In genomic region chr10:84058301-84058700, GRCm38 (mm10) we compare ENCODE assay signal across 24 mouse cellular contexts.
DNase-seq lines count a peak whose midpoint lies in the region; ATAC-seq and TF ChIP-seq lines count a peak whose summit lies in the region.
"Had no signal": no experiment of that assay in that cellular context is flagged by ENCODE, and none has a peak within 500 bp of the region (broad histone marks: within the 10 kb centered on the region; RNA-seq: fewer than 3 reads in every experiment).

No protein-coding gene starts in this region.

- peaks cover 65% of the 10 kb centered on the region for H3K4me1 ChIP-seq in forebrain, embryonic 10.5 days
- H3K4me1 ChIP-seq in forebrain, embryonic 16.5 days (replicated peaks; ENCODE audit: control insufficient read depth, insufficient read depth, low read length), result peaks cover 18% of the 10 kb centered on the region
- peaks cover 45% of the 10 kb centered on the region for H3K4me1 ChIP-seq in hindbrain, embryonic 10.5 days (replicated peaks)
- peaks cover 17% of the 10 kb centered on the region; the same call in 1 of the 2 replicates for H3K4me1 ChIP-seq in hindbrain, embryonic 16.5 days (ENCODE audit: control insufficient read depth, insufficient read depth, low read depth, low read length)
- H3K4me1 ChIP-seq in midbrain, embryonic 11.5 days (ENCODE audit: control insufficient read depth, insufficient read depth, low read length), result peaks cover 16% of the 10 kb centered on the region
- peaks cover 7% of the 10 kb centered on the region; the same call in 1 of the 2 replicates for H3K4me1 ChIP-seq in midbrain, postnatal 0 days (ENCODE audit: insufficient read depth, low read length)

- ATAC-seq in forebrain, embryonic 16.5 days, result no peak
- no peak for ATAC-seq in hindbrain, embryonic 16.5 days
- no peak for ATAC-seq in midbrain, embryonic 11.5 days (ENCODE audit: low FRiP score)
- no peak for ATAC-seq in midbrain, postnatal 0 days (ENCODE audit: low FRiP score)
- ATAC-seq: activated CD4-positive, CD25-positive, alpha-beta regulatory T cell, adult 4 months; CD4-positive, CD25-positive, alpha-beta regulatory T cell, adult 4 months; forebrain, embryonic 14.5 days; forebrain, postnatal 0 days; Patski had no signal

- no peak overlapping the region for H3K9ac ChIP-seq in forebrain, embryonic 16.5 days (replicated peaks; ENCODE audit: low read depth, low read length)
- no peak overlapping the region for H3K9ac ChIP-seq in hindbrain, embryonic 16.5 days (ENCODE audit: low read depth, low read length)
- H3K9ac ChIP-seq in midbrain, embryonic 11.5 days (ENCODE audit: low read length), result no peak overlapping the region
- H3K9ac ChIP-seq in midbrain, postnatal 0 days (replicated peaks; ENCODE audit: low read length, poor library complexity, severe bottlenecking), result no peak overlapping the region
- H3K9ac ChIP-seq: embryonic facial prominence, embryonic 12.5 days; forebrain, embryonic 12.5 days; forebrain, postnatal 0 days had no signal

- DNase-seq in forebrain, embryonic 10.5 days (ENCODE audit: extremely low spot score, low spot score), result no peak
- no peak for DNase-seq in hindbrain, embryonic 10.5 days (ENCODE audit: low spot score)
- DNase-seq in midbrain, embryonic 11.5 days (ENCODE audit: low spot score, missing footprints), result peak; percentile 73
- DNase-seq in midbrain, postnatal 0 days (ENCODE audit: low spot score), result no peak
- DNase-seq: adrenal gland, adult 8-10 months; adrenal gland, postnatal 14 days; adrenal gland, postnatal 36 days; B cell, adult 2 months; cerebellum, adult 11-12 months; cerebellum, adult 2 months; cerebellum, postnatal 10 days; cerebellum, postnatal 25 days; forebrain, postnatal 0 days had no signal

- 96% methylated on average over 2 of the region's 2 CpGs for WGBS in forebrain, embryonic 10.5 days
- 95% methylated on average over 2 of the region's 2 CpGs for WGBS in forebrain, embryonic 16.5 days
- WGBS in hindbrain, embryonic 10.5 days, result 88% methylated on average over 2 of the region's 2 CpGs
- WGBS in hindbrain, embryonic 16.5 days, result 92% methylated on average over 2 of the region's 2 CpGs
- 92% methylated on average over 2 of the region's 2 CpGs for WGBS in midbrain, embryonic 11.5 days
- 100% methylated on average over 2 of the region's 2 CpGs for WGBS in midbrain, postnatal 0 days

- no peaks in the 10 kb centered on the region for H3K36me3 ChIP-seq in forebrain, embryonic 10.5 days (replicated peaks)
- no peaks in the 10 kb centered on the region for H3K36me3 ChIP-seq in forebrain, embryonic 16.5 days (ENCODE audit: control insufficient read depth, insufficient read depth)
- H3K36me3 ChIP-seq in hindbrain, embryonic 10.5 days, result no peaks in the 10 kb centered on the region
- no peaks in the 10 kb centered on the region for H3K36me3 ChIP-seq in hindbrain, embryonic 16.5 days (ENCODE audit: control insufficient read depth, insufficient read depth, low read length)
- H3K36me3 ChIP-seq in midbrain, embryonic 11.5 days (ENCODE audit: control insufficient read depth, insufficient read depth, low read length), result no peaks in the 10 kb centered on the region
- no peaks in the 10 kb centered on the region for H3K36me3 ChIP-seq in midbrain, postnatal 0 days (ENCODE audit: insufficient read depth, low read length)
- H3K36me3 ChIP-seq: embryonic facial prominence, embryonic 10.5 days; embryonic facial prominence, embryonic 12.5 days; forebrain, embryonic 12.5 days; G1E had no signal

- 0 out of 2 replicates have a peak, but pooled peaks cover 6% of the 10 kb centered on the region for H3K27me3 ChIP-seq in forebrain, embryonic 10.5 days (ENCODE audit: poor library complexity, severe bottlenecking)
- H3K27me3 ChIP-seq in forebrain, embryonic 16.5 days (replicated peaks; ENCODE audit: control insufficient read depth, insufficient read depth, low read length), result no peaks in the 10 kb centered on the region
- peaks cover 3% of the 10 kb centered on the region; the same call in 1 of the 2 replicates for H3K27me3 ChIP-seq in hindbrain, embryonic 10.5 days (ENCODE audit: insufficient read depth, poor library complexity, severe bottlenecking)
- no peaks in the 10 kb centered on the region for H3K27me3 ChIP-seq in hindbrain, embryonic 16.5 days (replicated peaks; ENCODE audit: control insufficient read depth, insufficient read depth, low read length)
- H3K27me3 ChIP-seq in midbrain, embryonic 11.5 days (ENCODE audit: control insufficient read depth, insufficient read depth, low read length), result no peaks in the 10 kb centered on the region
- H3K27me3 ChIP-seq in midbrain, postnatal 0 days (ENCODE audit: insufficient read depth, low read length), result no peaks in the 10 kb centered on the region
- H3K27me3 ChIP-seq: CH12.LX; embryonic facial prominence, embryonic 12.5 days; forebrain, embryonic 12.5 days; Patski had no signal

- H3K27ac ChIP-seq in forebrain, embryonic 10.5 days, result peak overlapping the region; percentile 40; the same call in 1 of the 2 replicates
- no peak overlapping the region for H3K27ac ChIP-seq in forebrain, embryonic 16.5 days (ENCODE audit: low read length)
- peak overlapping the region; percentile 16; the same call in 1 of the 2 replicates for H3K27ac ChIP-seq in hindbrain, embryonic 10.5 days
- no peak overlapping the region for H3K27ac ChIP-seq in hindbrain, embryonic 16.5 days (ENCODE audit: low read depth, low read length)
- no peak overlapping the region for H3K27ac ChIP-seq in midbrain, embryonic 11.5 days (ENCODE audit: low read depth, low read length)
- no peak overlapping the region for H3K27ac ChIP-seq in midbrain, postnatal 0 days (ENCODE audit: low read depth, low read length)
- H3K27ac ChIP-seq: embryonic facial prominence, embryonic 10.5 days; embryonic facial prominence, embryonic 12.5 days; forebrain, embryonic 12.5 days had no signal

- H3K4me3 ChIP-seq in forebrain, embryonic 10.5 days, result no peak overlapping the region
- no peak overlapping the region for H3K4me3 ChIP-seq in forebrain, embryonic 16.5 days (replicated peaks; ENCODE audit: low read length)
- H3K4me3 ChIP-seq in hindbrain, embryonic 10.5 days, result no peak overlapping the region
- H3K4me3 ChIP-seq in hindbrain, embryonic 16.5 days (ENCODE audit: low read length), result no peak overlapping the region
- no peak overlapping the region for H3K4me3 ChIP-seq in midbrain, embryonic 11.5 days (ENCODE audit: low read depth, low read length)
- H3K4me3 ChIP-seq in midbrain, postnatal 0 days (ENCODE audit: low read depth, low read length), result no peak overlapping the region
- H3K4me3 ChIP-seq: embryonic facial prominence, embryonic 10.5 days; embryonic facial prominence, embryonic 12.5 days; forebrain, embryonic 12.5 days had no signal

- no peak overlapping the region for H3K4me2 ChIP-seq in forebrain, embryonic 16.5 days (ENCODE audit: low read length)
- H3K4me2 ChIP-seq in hindbrain, embryonic 16.5 days (ENCODE audit: low read length), result no peak overlapping the region
- no peak overlapping the region for H3K4me2 ChIP-seq in midbrain, embryonic 11.5 days
- H3K4me2 ChIP-seq in midbrain, postnatal 0 days (ENCODE audit: low read depth, low read length, poor library complexity, severe bottlenecking), result no peak overlapping the region
- H3K4me2 ChIP-seq: embryonic facial prominence, embryonic 12.5 days; forebrain, embryonic 12.5 days had no signal

- no peak for TF ChIP-seq CTCF in midbrain, postnatal 0 days (IDR thresholded peaks at IDR 0.05)

- H3K9me3 ChIP-seq in forebrain, embryonic 10.5 days, result no peaks in the 10 kb centered on the region
- no peaks in the 10 kb centered on the region for H3K9me3 ChIP-seq in forebrain, embryonic 16.5 days (ENCODE audit: control insufficient read depth, low read length)
- no peaks in the 10 kb centered on the region for H3K9me3 ChIP-seq in hindbrain, embryonic 10.5 days
- no peaks in the 10 kb centered on the region for H3K9me3 ChIP-seq in hindbrain, embryonic 16.5 days (ENCODE audit: control insufficient read depth, low read length)
- no peaks in the 10 kb centered on the region for H3K9me3 ChIP-seq in midbrain, embryonic 11.5 days (ENCODE audit: control insufficient read depth, low read length)
- no peaks in the 10 kb centered on the region for H3K9me3 ChIP-seq in midbrain, postnatal 0 days (ENCODE audit: low read length)
- H3K9me3 ChIP-seq: embryonic facial prominence, embryonic 10.5 days; embryonic facial prominence, embryonic 12.5 days; forebrain, embryonic 12.5 days had no signal

Comparison
In these comparisons a context has a peak if more than half of its experiments do, and no peak if none do; other contexts are left out.
1. H3K27ac ChIP-seq: peak in forebrain, embryonic 10.5 days (single experiment) and hindbrain, embryonic 10.5 days (single experiment); none in forebrain, embryonic 16.5 days (single experiment), hindbrain, embryonic 16.5 days (single experiment), midbrain, embryonic 11.5 days (single experiment) and midbrain, postnatal 0 days (single experiment).